Mouse (Mus musculus): ENCODE data around the gene Rap1b.

DNA sequence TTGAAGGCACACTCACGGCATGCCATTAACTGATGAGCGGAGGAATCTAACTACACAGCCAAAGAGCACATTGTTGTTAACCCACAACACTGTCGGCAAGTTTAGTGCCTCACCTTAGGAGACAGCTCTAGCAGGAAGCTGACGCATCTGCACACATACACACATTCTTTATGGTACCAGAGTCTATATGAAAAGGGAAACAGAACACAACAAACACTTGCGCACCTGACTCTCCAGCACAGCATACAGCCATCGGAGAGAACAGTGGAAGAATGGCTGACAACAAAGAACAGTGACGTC, 77.7 kb downstream of the Rap1b start:
- TF ChIP-seq CTCF (IDR thresholded peaks at IDR 0.05; ENCODE audit: low read depth) (no peak), EP300 (IDR thresholded peaks at IDR 0.05; ENCODE audit: low read depth) (no peak)

All from liver, embryonic 14.5 days (tissue).